ENCODE assay signal across 17 mouse cellular contexts in the genomic region with DNA sequence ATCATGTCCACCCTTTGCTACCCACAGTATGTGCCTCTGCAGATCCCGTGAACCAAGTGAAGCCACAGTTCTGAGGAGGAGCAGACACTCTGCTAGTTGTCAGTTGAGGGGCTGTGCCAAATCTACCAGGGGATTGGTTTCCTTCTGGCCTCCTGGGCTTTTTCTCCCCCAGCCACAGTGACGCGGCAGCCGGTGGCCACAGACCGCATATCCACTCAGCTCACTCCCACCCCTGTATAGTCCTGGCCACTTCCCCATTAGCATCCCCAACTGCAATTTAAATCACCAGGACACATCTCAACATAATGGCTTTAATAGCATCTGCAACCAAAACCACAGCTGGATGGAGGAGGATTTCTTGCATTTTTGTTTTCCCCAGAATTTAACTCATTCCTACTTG. TPM values are rescaled to one million over a fixed set of nuclear protein-coding genes. Genes with fewer than 3 reads are reported as not detected.
DNase-seq lines count a peak whose midpoint lies in the region; ATAC-seq and TF ChIP-seq lines count a peak whose summit lies in the region.
"Had no signal": no experiment of that assay in that cellular context is flagged by ENCODE, and none has a peak within 500 bp of the region (broad histone marks: within the 10 kb centered on the region; RNA-seq: fewer than 3 reads in every experiment).

No protein-coding gene starts in this region.

- ATAC-seq in forebrain, postnatal 0 days: 0 out of 2 replicates have a peak, but pooled peaks have one; percentile 29
- ATAC-seq in forebrain, embryonic 11.5 days (replicated peaks; ENCODE audit: low FRiP score): no peak
- no peak; the same call in 1 of the 2 replicates for ATAC-seq in limb, embryonic 13.5 days (ENCODE audit: low FRiP score, low read depth)

- WGBS in forebrain, postnatal 0 days: 73% methylated on average over 5 of the region's 5 CpGs
- whole genome bisulfite sequencing in forebrain, embryonic 11.5 days: 78% methylated on average over 5 of the region's 5 CpGs
- WGBS in limb, embryonic 13.5 days: 54% methylated on average over 5 of the region's 5 CpGs

- H3K9me3 ChIP-seq in forebrain, postnatal 0 days (ENCODE audit: low read length): no peaks in the 10 kb centered on the region
- H3K9me3 ChIP-seq in forebrain, embryonic 11.5 days (ENCODE audit: control insufficient read depth, low read length): no peaks in the 10 kb centered on the region
- H3K9me3 ChIP-seq in limb, embryonic 13.5 days: no peaks in the 10 kb centered on the region

- no peaks in the 10 kb centered on the region for H3K4me1 ChIP-seq in forebrain, postnatal 0 days (ENCODE audit: insufficient read depth)
- H3K4me1 ChIP-seq in forebrain, embryonic 11.5 days (replicated peaks; ENCODE audit: control insufficient read depth, insufficient read depth, low read length): no peaks in the 10 kb centered on the region
- peaks cover 27% of the 10 kb centered on the region for H3K4me1 ChIP-seq in limb, embryonic 13.5 days

- H3K4me3 ChIP-seq in forebrain, postnatal 0 days (ENCODE audit: low read depth, low read length): no peak overlapping the region
- H3K4me3 ChIP-seq in forebrain, embryonic 11.5 days (ENCODE audit: low read depth, low read length): no peak overlapping the region
- no peak overlapping the region for H3K4me3 ChIP-seq in limb, embryonic 13.5 days

- no peak overlapping the region; the same call in 1 of the 2 replicates for H3K27ac ChIP-seq in forebrain, postnatal 0 days (ENCODE audit: low read depth, low read length)
- no peak overlapping the region for H3K27ac ChIP-seq in forebrain, embryonic 11.5 days (ENCODE audit: low read depth, low read length)
- H3K27ac ChIP-seq in limb, embryonic 13.5 days: peak overlapping the region; percentile 75

- H3K27me3 ChIP-seq in forebrain, postnatal 0 days (ENCODE audit: insufficient read depth, low read length): no peaks in the 10 kb centered on the region
- no peaks in the 10 kb centered on the region for H3K27me3 ChIP-seq in forebrain, embryonic 11.5 days (ENCODE audit: control insufficient read depth, insufficient read depth, low read length)
- no peaks in the 10 kb centered on the region for H3K27me3 ChIP-seq in limb, embryonic 13.5 days

- no peak overlapping the region for H3K9ac ChIP-seq in forebrain, postnatal 0 days
- no peak overlapping the region for H3K9ac ChIP-seq in forebrain, embryonic 11.5 days (ENCODE audit: low read length)
- H3K9ac ChIP-seq in limb, embryonic 13.5 days: no peak overlapping the region

- H3K4me2 ChIP-seq in forebrain, postnatal 0 days (ENCODE audit: low read depth): no peak overlapping the region
- no peak overlapping the region for H3K4me2 ChIP-seq in forebrain, embryonic 11.5 days (ENCODE audit: low read depth, low read length, severe bottlenecking)
- peak overlapping the region; percentile 14 for H3K4me2 ChIP-seq in limb, embryonic 13.5 days (replicated peaks)

- no peak for DNase-seq in forebrain, postnatal 0 days
- DNase-seq in forebrain, embryonic 11.5 days (ENCODE audit: low spot score): no peak
- peak; percentile 14 for DNase-seq in lung, postnatal 36 days
- no peak for DNase-seq in lung, adult 18-20 months
- peak; percentile 66 to 83 for DNase-seq in natural killer cell, adult 2 months (ENCODE audit: low spot score in 2 of 2)
- DNase-seq in left cerebral cortex, adult 9 months (ENCODE audit: low spot score in 2 of 2): no peak
- DNase-seq in adrenal gland, adult (ENCODE audit: inconsistent age in 2 of 2, low spot score in 1 of 2): no peak
- DNase-seq: adrenal gland, postnatal 36 days; cerebellum, adult 18-20 months; lung, postnatal 10 days; midbrain, embryonic 14.5 days had no signal

- H3K36me3 ChIP-seq in forebrain, postnatal 0 days (ENCODE audit: insufficient read depth): peaks cover 53% of the 10 kb centered on the region
- H3K36me3 ChIP-seq in forebrain, embryonic 11.5 days (ENCODE audit: control insufficient read depth, insufficient read depth, low read length): no peaks in the 10 kb centered on the region; the same call in 1 of the 2 replicates
- peaks cover 86% of the 10 kb centered on the region for H3K36me3 ChIP-seq in limb, embryonic 13.5 days

- TF ChIP-seq CTCF in forebrain, postnatal 0 days (IDR thresholded peaks at IDR 0.05; ENCODE audit: low read depth): no peak

RNA-seq across cellular contexts. Expression of a gene that starts 31.1 kb away (rescaled TPM):
- 26.5 and 27.7 TPM in 2 replicates for total RNA-seq in forebrain, postnatal 0 days (2014; rRNA removed)
- 14.2 and 17.0 TPM in 2 replicates for polyA plus RNA-seq in forebrain, postnatal 0 days (2015; fragmentation: Nextera tagmentation; extraction: Ambion mirVana)
- polyA plus RNA-seq in forebrain, embryonic 11.5 days (2014; fragmentation: Nextera tagmentation; extraction: Ambion mirVana): 17.8 and 20.5 TPM in 2 replicates
- polyA plus RNA-seq in limb, embryonic 13.5 days (2015; fragmentation: Nextera tagmentation; extraction: Ambion mirVana): 16.5 and 18.5 TPM in 2 replicates

RNA-seq across cellular contexts. Expression of a gene that starts 32.3 kb away (rescaled TPM):
- 369 and 373 TPM in 2 replicates for total RNA-seq in forebrain, postnatal 0 days (2014; rRNA removed)
- 488 and 507 TPM in 2 replicates for polyA plus RNA-seq in forebrain, postnatal 0 days (2015; fragmentation: Nextera tagmentation; extraction: Ambion mirVana)
- 130 and 137 TPM in 2 replicates for polyA plus RNA-seq in forebrain, embryonic 11.5 days (2014; fragmentation: Nextera tagmentation; extraction: Ambion mirVana)
- 149 TPM in 2 replicates for polyA plus RNA-seq in limb, embryonic 13.5 days (2015; fragmentation: Nextera tagmentation; extraction: Ambion mirVana)

RNA-seq across cellular contexts. Expression of a gene that starts 43.3 kb away (rescaled TPM):
- total RNA-seq in forebrain, postnatal 0 days (2014; rRNA removed): not detected in 2 replicates
- polyA plus RNA-seq in forebrain, postnatal 0 days (2015; fragmentation: Nextera tagmentation; extraction: Ambion mirVana): 0.12 TPM in 1 of 2 replicates, not detected in the other
- polyA plus RNA-seq in forebrain, embryonic 11.5 days (2014; fragmentation: Nextera tagmentation; extraction: Ambion mirVana): not detected in 2 replicates
- polyA plus RNA-seq in limb, embryonic 13.5 days (2015; fragmentation: Nextera tagmentation; extraction: Ambion mirVana): 0.11 TPM in 1 of 2 replicates, not detected in the other
- total RNA-seq: adrenal gland, postnatal 36 days; left cerebral cortex, postnatal 36 days; neutrophil, adult 5-6 weeks had no signal
- polyA plus RNA-seq: gonadal fat pad, adult 2 months; heart, postnatal 0 days; thymus, postnatal 0 days had no signal

RNA-seq across cellular contexts. Expression of a gene that starts 53.6 kb away (rescaled TPM):
- 14.1 and 14.2 TPM in 2 replicates for total RNA-seq in forebrain, postnatal 0 days (2014; rRNA removed)
- 5.6 and 7.5 TPM in 2 replicates for polyA plus RNA-seq in forebrain, postnatal 0 days (2015; fragmentation: Nextera tagmentation; extraction: Ambion mirVana)
- 11.9 and 13.0 TPM in 2 replicates for polyA plus RNA-seq in forebrain, embryonic 11.5 days (2014; fragmentation: Nextera tagmentation; extraction: Ambion mirVana)
- 10.8 and 11.0 TPM in 2 replicates for polyA plus RNA-seq in limb, embryonic 13.5 days (2015; fragmentation: Nextera tagmentation; extraction: Ambion mirVana)

Comparison
In these comparisons a context has a peak if more than half of its experiments do, and no peak if none do; other contexts are left out.
1. DNase-seq: peak in lung, postnatal 36 days (single experiment) and natural killer cell, adult 2 months (2 of 2); none in forebrain, postnatal 0 days (single experiment), forebrain, embryonic 11.5 days (single experiment), lung, adult 18-20 months (0 of 2), left cerebral cortex, adult 9 months (0 of 2) and adrenal gland, adult (0 of 2).